Mouse (Mus musculus) c-Kit-positive CD71-negative TER-119-negative erythroid progenitor cells, embryonic 14.5 days (primary cell): Measurements from ENCODE around the gene Tspoap1.

Source experiments
- DNase-seq: peaks from one replicate; pipeline ENCODE4 v3.0.0-alpha.2; 2013; ENCODE audit warnings: low read depth

Tspoap1 gene

GRCm38 (mm10) chr11:87745632-87746555, 14.4 kb upstream of the Tspoap1 start:
- no peak for DNase-seq

GRCm38 (mm10) chr11:87747312-87747711, 13.0 kb upstream of the Tspoap1 start:
- no peak for DNase-seq

- DNase-seq, result no peak
Measured at GRCm38 (mm10) chr11:87747716-87748115, 12.6 kb upstream of the Tspoap1 start.

GRCm38 (mm10) chr11:87748132-87749119, 11.9 kb upstream of the Tspoap1 start:
- peak; percentile 79 for DNase-seq

GRCm38 (mm10) chr11:87749192-87750042, 10.9 kb upstream of the Tspoap1 start:
- peak; percentile 97 for DNase-seq

GRCm38 (mm10) chr11:87750043-87750421, 10.3 kb upstream of the Tspoap1 start:
- no peak for DNase-seq

GRCm38 (mm10) chr11:87750521-87750920, 9.8 kb upstream of the Tspoap1 start:
- DNase-seq, result no peak

GRCm38 (mm10) chr11:87751031-87751430, 9.3 kb upstream of the Tspoap1 start:
- no peak for DNase-seq

GRCm38 (mm10) chr11:87751491-87751966, 8.8 kb upstream of the Tspoap1 start:
- DNase-seq, result no peak

GRCm38 (mm10) chr11:87752307-87752706, 8.0 kb upstream of the Tspoap1 start:
- DNase-seq, result no peak

GRCm38 (mm10) chr11:87753255-87753654, 7.1 kb upstream of the Tspoap1 start:
- no peak for DNase-seq

- no peak for DNase-seq
Measured at GRCm38 (mm10) chr11:87753891-87754501, 6.3 kb upstream of the Tspoap1 start.

GRCm38 (mm10) chr11:87754603-87755002, 5.7 kb upstream of the Tspoap1 start:
- no peak for DNase-seq

GRCm38 (mm10) chr11:87755360-87756017, 4.9 kb upstream of the Tspoap1 start:
- DNase-seq, result peak; percentile 97

GRCm38 (mm10) chr11:87756251-87756820, 4.0 kb upstream of the Tspoap1 start:
- DNase-seq, result no peak

GRCm38 (mm10) chr11:87757001-87757954, 3.1 kb upstream of the Tspoap1 start:
- DNase-seq, result no peak

GRCm38 (mm10) chr11:87758161-87758911, 2.0 kb upstream of the Tspoap1 start:
- DNase-seq, result no peak

GRCm38 (mm10) chr11:87758957-87759608, 1.3 kb upstream of the Tspoap1 start:
- no peak for DNase-seq
